Mouse (Mus musculus): ENCODE measurements around the gene Tgif2lx1. TPM values are rescaled to one million over a fixed set of nuclear protein-coding genes. Genes with fewer than 3 reads are reported as not detected.
"Not testable (repeated sequence)": the region's sequence is repeated elsewhere in the genome, so short reads cannot be mapped to it uniquely, and the experiment has no call there.

Gene Tgif2lx1
- total RNA-seq (2014; rRNA removed), result not detected in 2 replicates
- polyA plus RNA-seq (2015; fragmentation: Nextera tagmentation; extraction: Ambion mirVana), result not detected in 2 replicates

DNA sequence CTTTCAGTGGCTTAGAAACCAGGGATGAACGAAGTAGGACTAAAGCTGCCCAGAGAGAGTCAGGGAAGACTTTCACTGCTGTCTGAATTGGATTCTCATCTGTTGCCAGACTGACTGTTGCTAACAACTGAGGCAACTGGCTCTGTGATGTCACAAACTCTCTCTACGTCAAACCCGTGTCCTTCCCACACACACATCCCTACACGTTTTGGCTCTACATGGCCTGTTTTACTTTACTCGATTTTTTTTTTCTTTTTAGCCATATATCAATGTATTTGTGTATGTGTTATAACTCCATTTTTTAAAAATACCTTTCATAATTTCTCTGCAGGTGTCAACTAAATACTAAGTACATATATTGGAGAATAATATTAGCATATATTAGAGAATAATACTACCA is at the start of gene Tgif2lx1:
TSS of gene Tgif2lx1 (minus strand) at position 101 of the 400 bp plus-strand sequence.
- not testable (repeated sequence) for H3K27ac ChIP-seq (ENCODE audit: low read depth, low read length); H3K4me1 ChIP-seq (ENCODE audit: insufficient read depth, low read length); H3K4me3 ChIP-seq (ENCODE audit: low read depth, low read length); H3K9ac ChIP-seq (replicated peaks; ENCODE audit: low read length, poor library complexity, severe bottlenecking); DNase-seq (ENCODE audit: low spot score); H3K4me2 ChIP-seq (ENCODE audit: low read depth, low read length, poor library complexity, severe bottlenecking); ATAC-seq (ENCODE audit: low FRiP score); H3K27me3 ChIP-seq (ENCODE audit: insufficient read depth, low read length); H3K9me3 ChIP-seq (ENCODE audit: low read length); H3K36me3 ChIP-seq (ENCODE audit: insufficient read depth, low read length)
- WGBS, result no CpG with 5 or more reads among the region's 5 CpGs

Other genes starting within 250 kb of the Tgif2lx1 start
- gene Tgif2lx2, start 53.5 kb downstream of the Tgif2lx1 start, total RNA-seq (2014; rRNA removed), result not detected in 2 replicates
- gene Tgif2lx2, start 53.5 kb downstream of the Tgif2lx1 start, polyA plus RNA-seq (2015; fragmentation: Nextera tagmentation; extraction: Ambion mirVana), result not detected in 2 replicates

Measured in midbrain, postnatal 0 days (tissue).